Mouse (Mus musculus) CD4-positive naive resting alpha-beta T cell, adult 76 days (primary cell): ENCODE data around the gene Ablim1. TPM values are rescaled to one million over a fixed set of nuclear protein-coding genes. Genes with fewer than 3 reads are reported as not detected.

ENCODE experiments used
- total RNA-seq: library from RNA; stranded (reverse); gene quantifications from one replicate; pipeline ENCODE4 v1.2.4, GENCODE M21; 2023

Ablim1 gene
- 647 TPM for total RNA-seq

GRCm38 (mm10) chr19:57314346-57315012 lies at the start of gene Ablim1:
Gene Ablim1, minus strand, starts transcription at chr19:57314919.

GRCm38 (mm10) chr19:57360341-57361130 lies 45.8 kb upstream of the Ablim1 start, which contains the start of gene Fam160b1:
Gene Fam160b1, plus strand, starts transcription at chr19:57360680.

GRCm38 (mm10) chr19:57007781-57008710 lies 306.7 kb downstream of the Ablim1 start, which contains the start of gene Afap1l2:
Gene Afap1l2, minus strand, starts transcription at chr19:57008228.

Other genes with a start within 250 kb of the Ablim1 start
- 31.1 TPM for gene Fam160b1, start 45.8 kb upstream of the Ablim1 start, total RNA-seq
- gene Trub1, start 138.0 kb upstream of the Ablim1 start, total RNA-seq = 14.3 TPM